Mouse (Mus musculus): Measurements from ENCODE around the gene Sec14l3. TPM values are rescaled to one million over a fixed set of nuclear protein-coding genes. Genes with fewer than 3 reads are reported as not detected.

The Sec14l3 gene
- total RNA-seq, 1 experiment: 0.22 TPM

DNA sequence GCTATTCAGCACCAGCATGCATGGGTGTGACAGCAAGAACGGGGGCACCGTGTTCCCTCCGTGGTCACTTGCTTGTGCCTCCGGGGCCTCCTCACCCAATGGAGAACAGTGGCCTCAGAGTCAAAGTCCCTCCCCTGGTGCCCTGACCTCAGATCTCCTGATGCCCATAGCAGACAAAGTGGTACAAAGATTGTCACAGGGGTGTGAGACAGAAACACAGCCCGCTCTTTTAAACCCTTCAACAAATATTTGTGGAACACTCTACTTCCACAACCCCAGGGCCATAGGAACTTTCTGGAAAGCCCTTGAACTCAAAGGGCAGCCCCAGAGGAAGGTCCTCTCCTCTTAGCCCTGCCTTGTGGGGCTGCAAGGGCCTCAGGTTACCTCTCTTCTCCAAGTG, 57.6 kb downstream of the Sec14l3 start:
- DNase-seq (ENCODE audit: low read depth, low spot score): no peak
- in situ Hi-C loops (cut with MboI; ENCODE audit: low sequenced_read_pairs in 2 of 2, unreplicated experiment in 2 of 2): no loop called here

DNA sequence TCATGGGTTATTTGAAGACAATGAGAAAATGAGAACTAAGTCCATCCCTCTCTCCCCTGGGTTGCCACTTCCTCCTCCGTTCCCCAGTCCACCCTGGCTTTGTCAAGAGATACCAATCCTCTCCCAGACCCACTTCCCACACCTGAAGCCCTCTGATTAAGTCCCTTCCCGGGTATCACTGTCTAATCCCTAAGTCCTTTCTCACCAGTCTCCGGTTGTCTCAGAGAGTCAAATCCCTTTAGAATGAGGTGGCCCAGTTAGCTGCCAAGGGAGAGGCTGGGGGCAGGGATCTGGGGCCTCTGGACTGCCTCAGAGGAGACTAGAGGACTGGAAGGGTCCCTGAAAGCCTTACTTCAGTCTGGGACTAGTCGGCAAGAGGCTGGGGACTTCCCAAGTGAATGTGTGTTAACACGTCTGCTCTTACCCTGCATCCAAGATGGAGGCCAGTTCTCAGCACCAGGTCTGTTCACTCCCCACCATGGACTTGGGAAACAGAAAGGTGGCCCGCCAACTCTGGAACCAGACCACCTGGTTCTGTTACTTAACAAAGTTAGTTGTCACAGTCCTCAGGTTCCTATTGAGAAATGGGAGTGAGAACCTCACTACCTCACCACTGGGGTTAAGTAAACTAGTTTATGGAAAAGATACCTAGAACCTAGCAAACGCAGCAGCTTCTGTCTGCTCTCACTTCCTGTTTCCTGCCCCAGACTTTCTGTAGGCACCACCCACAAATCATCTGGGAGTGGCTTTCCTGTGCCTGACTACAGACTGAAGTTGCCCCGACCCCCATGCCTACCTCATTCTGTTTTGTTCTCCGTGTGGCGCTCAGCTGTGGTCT, 58.3 kb downstream of the Sec14l3 start, which contains the start of gene Sec14l2:
TSS of gene Sec14l2 (minus strand) at position 674 of the 838 bp plus-strand sequence.
- in situ Hi-C loops (cut with MboI; ENCODE audit: low sequenced_read_pairs in 2 of 2, unreplicated experiment in 2 of 2): no loop called here
- no peaks in the 10 kb centered on the region for H3K9me3 ChIP-seq (ENCODE audit: control insufficient read depth, insufficient read depth, low read depth, low read length)

More for the DNA sequence above, 57.6 kb downstream of the Sec14l3 start:
- Histone ChIP-seq H3K9me3 (ENCODE audit: control insufficient read depth, insufficient read depth, low read depth, low read length) (no peaks in the 10 kb centered on the region), H3K36me3 (ENCODE audit: control insufficient read depth, insufficient read depth, low read length, poor library complexity, severe bottlenecking) (no peaks in the 10 kb centered on the region), H3K4me1 (ENCODE audit: control insufficient read depth in 2 of 2, insufficient read depth in 2 of 2, low read length in 2 of 2, poor library complexity in 1 of 2) (peaks cover 2 to 13% of the 10 kb centered on the region in 2 experiments; a peak in 2 of 4 replicates), H3K9ac (ENCODE audit: insufficient read depth, low read depth, low read length, poor library complexity, severe bottlenecking) (no peak overlapping the region), H3K4me3 (ENCODE audit: insufficient read depth in 1 of 2, low read depth in 1 of 2, low read length in 2 of 2, poor library complexity in 1 of 2, severe bottlenecking in 1 of 2) (peak overlapping the region in 1 of 2 experiments; percentile 60; a peak in 1 of 4 replicates), H3K27ac (ENCODE audit: insufficient read depth, low read depth, low read length, poor library complexity, severe bottlenecking) (no peak overlapping the region)
- TF ChIP-seq HCFC1 (IDR thresholded peaks at IDR 0.05; ENCODE audit: borderline replicate concordance, insufficient read depth, low read length) (no peak), MAFK (IDR thresholded peaks at IDR 0.05; ENCODE audit: insufficient read depth, low read depth, low read length) (no peak), ZC3H11A (IDR thresholded peaks at IDR 0.05; ENCODE audit: borderline replicate concordance, low read depth, low read length) (no peak), ZNF384 (IDR thresholded peaks at IDR 0.05; ENCODE audit: low read depth, low read length) (no peak), CHD2 (IDR thresholded peaks at IDR 0.05; ENCODE audit: low read depth, low read length) (no peak)

DNA sequence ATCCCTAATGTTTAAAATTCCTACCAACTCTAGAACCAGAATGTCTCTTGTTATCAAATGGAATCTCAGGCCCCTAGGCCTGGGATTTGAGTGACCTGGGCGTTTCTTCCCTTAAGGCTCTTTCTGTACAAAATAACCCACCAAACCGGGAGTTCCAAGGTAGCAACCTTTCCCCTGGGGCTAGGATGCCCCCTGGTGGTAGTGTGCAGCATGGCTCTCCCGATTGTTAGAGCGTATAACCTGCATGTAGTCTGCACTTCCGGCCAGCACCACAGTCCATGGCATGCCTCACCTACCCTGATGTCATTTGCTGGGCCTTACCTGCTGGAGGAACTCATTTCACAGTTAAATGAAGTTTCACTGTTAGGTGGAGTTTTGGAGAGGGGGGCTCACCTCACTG, 59.3 kb downstream of the Sec14l3 start:
- DNase-seq (ENCODE audit: low read depth, low spot score): peak; percentile 69
- Histone ChIP-seq H3K36me3 (ENCODE audit: control insufficient read depth, insufficient read depth, low read length, poor library complexity, severe bottlenecking) (no peaks in the 10 kb centered on the region), H3K27ac (ENCODE audit: insufficient read depth, low read depth, low read length, poor library complexity, severe bottlenecking) (no peak overlapping the region), H3K4me1 (ENCODE audit: control insufficient read depth in 2 of 2, insufficient read depth in 2 of 2, low read length in 2 of 2, poor library complexity in 1 of 2) (peaks cover 2 to 11% of the 10 kb centered on the region in 2 experiments; a peak in 2 of 4 replicates), H3K9me3 (ENCODE audit: control insufficient read depth, insufficient read depth, low read depth, low read length) (no peaks in the 10 kb centered on the region), H3K9ac (ENCODE audit: insufficient read depth, low read depth, low read length, poor library complexity, severe bottlenecking) (no peak overlapping the region), H3K4me3 (ENCODE audit: insufficient read depth in 1 of 2, low read depth in 1 of 2, low read length in 2 of 2, poor library complexity in 1 of 2, severe bottlenecking in 1 of 2) (peak overlapping the region; percentile 3 to 86; a peak in 1 of 4 replicates)
- TF ChIP-seq ZNF384 (IDR thresholded peaks at IDR 0.05; ENCODE audit: low read depth, low read length) (no peak), ZC3H11A (IDR thresholded peaks at IDR 0.05; ENCODE audit: borderline replicate concordance, low read depth, low read length) (peak; percentile 55; the same call in 1 of the 2 replicates)
- in situ Hi-C loops (cut with MboI; ENCODE audit: low sequenced_read_pairs in 2 of 2, unreplicated experiment in 2 of 2): no loop called here

More for the DNA sequence above, 58.3 kb downstream of the Sec14l3 start, which contains the start of gene Sec14l2:
- peak; percentile 44 for DNase-seq (ENCODE audit: low read depth, low spot score)
- H3K27ac ChIP-seq (ENCODE audit: insufficient read depth, low read depth, low read length, poor library complexity, severe bottlenecking): peak within 1 kb of the TSS; percentile 55; the same call in 1 of the 2 replicates
- TF ChIP-seq CHD2 (IDR thresholded peaks at IDR 0.05; ENCODE audit: low read depth, low read length) (no peak), ZNF384 (IDR thresholded peaks at IDR 0.05; ENCODE audit: low read depth, low read length) (no peak), MAFK (IDR thresholded peaks at IDR 0.05; ENCODE audit: insufficient read depth, low read depth, low read length) (no peak), HCFC1 (IDR thresholded peaks at IDR 0.05; ENCODE audit: borderline replicate concordance, insufficient read depth, low read length) (no peak), ZC3H11A (IDR thresholded peaks at IDR 0.05; ENCODE audit: borderline replicate concordance, low read depth, low read length) (no peak)
- peaks cover 2 to 13% of the 10 kb centered on the region in 2 experiments; a peak in 2 of 4 replicates for H3K4me1 ChIP-seq (ENCODE audit: control insufficient read depth in 2 of 2, insufficient read depth in 2 of 2, low read length in 2 of 2, poor library complexity in 1 of 2)
- peak within 1 kb of the TSS; percentile 60 to 86 for H3K4me3 ChIP-seq (ENCODE audit: insufficient read depth in 1 of 2, low read depth in 1 of 2, low read length in 2 of 2, poor library complexity in 1 of 2, severe bottlenecking in 1 of 2)
- H3K36me3 ChIP-seq (ENCODE audit: control insufficient read depth, insufficient read depth, low read length, poor library complexity, severe bottlenecking): no peaks in the 10 kb centered on the region
- peak within 1 kb of the TSS; percentile 69 for H3K9ac ChIP-seq (ENCODE audit: insufficient read depth, low read depth, low read length, poor library complexity, severe bottlenecking)

DNA sequence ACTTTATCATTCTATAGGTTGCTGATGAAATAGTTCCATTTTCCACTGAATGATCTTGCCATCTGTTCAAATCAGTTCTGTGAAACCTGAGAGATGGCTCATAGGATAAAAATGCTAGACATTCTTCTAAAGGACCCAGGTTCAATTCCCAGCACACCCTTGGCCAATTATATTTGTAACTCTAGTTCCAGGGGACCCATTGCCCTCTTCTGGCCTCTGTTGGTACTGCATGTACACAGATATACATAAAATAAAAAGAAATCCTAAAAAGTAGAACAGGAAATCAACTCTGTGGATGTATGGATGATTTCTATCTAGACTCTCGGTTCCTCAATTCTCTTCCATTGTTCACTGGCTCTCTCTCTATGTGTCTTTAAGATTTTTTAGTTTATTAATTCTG, 62.4 kb downstream of the Sec14l3 start:
- no peak overlapping the region for H3K9ac ChIP-seq (ENCODE audit: insufficient read depth, low read depth, low read length, poor library complexity, severe bottlenecking)
- H3K4me3 ChIP-seq (ENCODE audit: insufficient read depth in 1 of 2, low read depth in 1 of 2, low read length in 2 of 2, poor library complexity in 1 of 2, severe bottlenecking in 1 of 2): no peak overlapping the region
- DNase-seq (ENCODE audit: low read depth, low spot score): no peak
- TF ChIP-seq HCFC1 (IDR thresholded peaks at IDR 0.05; ENCODE audit: borderline replicate concordance, insufficient read depth, low read length) (no peak), ZC3H11A (IDR thresholded peaks at IDR 0.05; ENCODE audit: borderline replicate concordance, low read depth, low read length) (no peak), CHD2 (IDR thresholded peaks at IDR 0.05; ENCODE audit: low read depth, low read length) (no peak), MAFK (IDR thresholded peaks at IDR 0.05; ENCODE audit: insufficient read depth, low read depth, low read length) (no peak), ZNF384 (IDR thresholded peaks at IDR 0.05; ENCODE audit: low read depth, low read length) (no peak)
- H3K4me1 ChIP-seq (ENCODE audit: control insufficient read depth in 2 of 2, insufficient read depth in 2 of 2, low read length in 2 of 2, poor library complexity in 1 of 2): peaks cover 2 to 8% of the 10 kb centered on the region in 2 experiments; a peak in 2 of 4 replicates
- in situ Hi-C loops (cut with MboI; ENCODE audit: low sequenced_read_pairs in 2 of 2, unreplicated experiment in 2 of 2): no loop called here
- no peaks in the 10 kb centered on the region for H3K36me3 ChIP-seq (ENCODE audit: control insufficient read depth, insufficient read depth, low read length, poor library complexity, severe bottlenecking)
- H3K27ac ChIP-seq (ENCODE audit: insufficient read depth, low read depth, low read length, poor library complexity, severe bottlenecking): no peak overlapping the region
- no peaks in the 10 kb centered on the region for H3K9me3 ChIP-seq (ENCODE audit: control insufficient read depth, insufficient read depth, low read depth, low read length)

Other genes with a start within 250 kb of the Sec14l3 start
- 0.27 and 0.37 TPM in 2 replicates for gene Osbp2, start 200.9 kb upstream of the Sec14l3 start, total RNA-seq (2012; rRNA removed)
- 0.21 and 0.22 TPM in 2 replicates for gene 4921536K21Rik, start 169.7 kb upstream of the Sec14l3 start, total RNA-seq (2012; rRNA removed)
- gene Dusp18, start 169.6 kb upstream of the Sec14l3 start, total RNA-seq (2012; rRNA removed): 1.3 and 1.4 TPM in 2 replicates
- 13.9 and 18.2 TPM in 2 replicates for gene Slc35e4, start 150.2 kb upstream of the Sec14l3 start, total RNA-seq (2012; rRNA removed)
- gene Tcn2, start 132.7 kb upstream of the Sec14l3 start, total RNA-seq (2012; rRNA removed): 32.4 and 44.3 TPM in 2 replicates
- gene Pes1, start 100.9 kb upstream of the Sec14l3 start, total RNA-seq (2012; rRNA removed): 128 and 143 TPM in 2 replicates
- 0.76 and 1.3 TPM in 2 replicates for gene 4930556J24Rik, start 88.1 kb upstream of the Sec14l3 start, total RNA-seq (2012; rRNA removed)
- 4.0 and 4.9 TPM in 2 replicates for gene Gal3st1, start 81.2 kb upstream of the Sec14l3 start, total RNA-seq (2012; rRNA removed)
- 0.94 and 2.3 TPM in 2 replicates for gene Sec14l4, start 33.4 kb upstream of the Sec14l3 start, total RNA-seq (2012; rRNA removed)
- gene Mtfp1, start 30.6 kb downstream of the Sec14l3 start, total RNA-seq (2012; rRNA removed): 12.7 and 20.5 TPM in 2 replicates
- gene Sec14l2, start 58.6 kb downstream of the Sec14l3 start, total RNA-seq (2012; rRNA removed): 7.9 and 9.0 TPM in 2 replicates
- 19.5 and 28.8 TPM in 2 replicates for gene Rnf215, start 70.4 kb downstream of the Sec14l3 start, total RNA-seq (2012; rRNA removed)
- gene Ccdc157, start 95.5 kb downstream of the Sec14l3 start, total RNA-seq (2012; rRNA removed): 4.3 and 5.8 TPM in 2 replicates
- gene Sf3a1, start 95.5 kb downstream of the Sec14l3 start, total RNA-seq (2012; rRNA removed): 49.1 and 57.4 TPM in 2 replicates
- gene Tbc1d10a, start 121.9 kb downstream of the Sec14l3 start, total RNA-seq (2012; rRNA removed): 40.9 and 45.7 TPM in 2 replicates
- 45.5 and 72.0 TPM in 2 replicates for gene Castor1, start 153.4 kb downstream of the Sec14l3 start, total RNA-seq (2012; rRNA removed)
- 0.98 and 1.8 TPM in 2 replicates for gene Osm, start 171.6 kb downstream of the Sec14l3 start, total RNA-seq (2012; rRNA removed)
- gene Lif, start 192.7 kb downstream of the Sec14l3 start, total RNA-seq (2012; rRNA removed): 6.6 and 7.9 TPM in 2 replicates

Measured in ES-E14 (cell line).